Mouse (Mus musculus) CH12.LX (cell line): ENCODE measurements around the gene Adprh. TPM values are rescaled to one million over a fixed set of nuclear protein-coding genes. Genes with fewer than 3 reads are reported as not detected.

Source experiments
- DNase-seq: peaks from one replicate; pipeline ENCODE4 v3.0.0-alpha.2; 2013; ENCODE audit errors: extremely low read depth
- H3K27ac ChIP-seq: 2 replicates; pipeline ENCODE4 v1.5.1; 2012; ENCODE audit warnings: low read depth, mild to moderate bottlenecking, control low read depth, moderate library complexity; ENCODE audit not compliant: insufficient read depth
- H3K27me3 ChIP-seq: replicated peaks from 2 replicates; pipeline ENCODE3; 2012; ENCODE audit warnings: inconsistent platforms
- H3K36me3 ChIP-seq, 2 experiments: replicated peaks in 1 of 2; 2 replicates each; pipeline versions ENCODE3 to v1.6.1; 2012; ENCODE audit warnings: inconsistent platforms in 1 of 2, low read length in 1 of 2, mild to moderate bottlenecking in 1 of 2, mixed read lengths in 1 of 2, moderate library complexity in 1 of 2; ENCODE audit not compliant: control insufficient read depth in 1 of 2, insufficient read depth in 1 of 2
- H3K4me1 ChIP-seq, 2 experiments: 2 replicates each; pipeline ENCODE4 v1.6.1; 2012; ENCODE audit warnings: inconsistent platforms in 1 of 2, moderate library complexity in 1 of 2; ENCODE audit not compliant: insufficient read depth in 2 of 2, control insufficient read depth in 1 of 2
- H3K4me2 ChIP-seq: 2 replicates; pipeline ENCODE4 v1.6.1; 2012; ENCODE audit warnings: low read depth, mild to moderate bottlenecking, control low read depth; ENCODE audit not compliant: poor library complexity, insufficient read depth, severe bottlenecking
- H3K4me3 ChIP-seq, 3 experiments: fragments of 150-350 bp in 1 of 3; sonication (generic) in 1 of 3; replicated peaks in 1 of 3; 2 replicates each; pipeline versions ENCODE3 to v1.5.1; 2011 to 2012; ENCODE audit warnings: low read depth in 2 of 3, low read length in 2 of 3, mild to moderate bottlenecking in 2 of 3, moderate library complexity in 2 of 3, control low read depth in 1 of 3, improper control_type of control experiment in 1 of 3, inconsistent platforms in 1 of 3, mixed read lengths in 1 of 3; ENCODE audit not compliant: poor library complexity in 1 of 3
- H3K79me2 ChIP-seq: replicated peaks from 2 replicates; pipeline ENCODE4 v1.6.1; 2012; ENCODE audit warnings: mild to moderate bottlenecking, moderate library complexity; ENCODE audit not compliant: control insufficient read depth, poor library complexity, insufficient read depth, severe bottlenecking; ENCODE audit errors: extremely low read depth
- H3K9ac ChIP-seq: 2 replicates; pipeline ENCODE4 v1.6.1; 2012; ENCODE audit warnings: low read depth, mild to moderate bottlenecking, control low read depth, moderate library complexity; ENCODE audit not compliant: insufficient read depth
- H3K9me3 ChIP-seq: replicated peaks from 2 replicates; pipeline ENCODE3; 2012; ENCODE audit warnings: low read length, inconsistent platforms, mixed read lengths
- BHLHE40 ChIP-seq: IDR thresholded peaks from 2 replicates; pipeline ENCODE4 v1.6.1; 2011; ENCODE audit warnings: mild to moderate bottlenecking, low read depth, low read length, improper control_type of control experiment
- CHD1 ChIP-seq: IDR thresholded peaks from 2 replicates; pipeline ENCODE4 v1.6.1; 2012; ENCODE audit warnings: low read depth, low read length, improper control_type of control experiment, inconsistent platforms
- CHD2 ChIP-seq: IDR thresholded peaks from 2 replicates; pipeline ENCODE4 v1.6.1; 2011; ENCODE audit warnings: low read length, improper control_type of control experiment
- GABPA ChIP-seq: IDR thresholded peaks from 2 replicates; pipeline ENCODE4 v1.6.1; 2012; ENCODE audit warnings: low read depth, low read length, improper control_type of control experiment, inconsistent platforms; ENCODE audit not compliant: insufficient replicate concordance
- HCFC1 ChIP-seq: IDR thresholded peaks from 2 replicates; pipeline ENCODE4 v1.6.1; 2012; ENCODE audit warnings: low read depth, mild to moderate bottlenecking, inconsistent platforms, low read length, improper control_type of control experiment
- KAT2A ChIP-seq: IDR thresholded peaks from 2 replicates; pipeline ENCODE4 v1.6.1; 2012; ENCODE audit warnings: low read length, improper control_type of control experiment, inconsistent platforms; ENCODE audit not compliant: insufficient replicate concordance
- MAX ChIP-seq: IDR thresholded peaks from 2 replicates; pipeline ENCODE4 v1.6.1; 2011; ENCODE audit warnings: low read length, improper control_type of control experiment
- MEF2A ChIP-seq: IDR thresholded peaks from 2 replicates; pipeline ENCODE4 v1.6.1; 2014; ENCODE audit warnings: low read depth, mild to moderate bottlenecking, inconsistent platforms, low read length, improper control_type of control experiment, borderline replicate concordance
- MXI1 ChIP-seq: IDR thresholded peaks from 2 replicates; pipeline ENCODE4 v1.6.1; 2011; ENCODE audit warnings: mild to moderate bottlenecking, low read depth, low read length, improper control_type of control experiment
- MYC ChIP-seq: IDR thresholded peaks from 2 replicates; pipeline ENCODE4 v1.6.1; 2011; ENCODE audit warnings: low read depth, mild to moderate bottlenecking, improper control_type of control experiment, low read length
- NELFE ChIP-seq: IDR thresholded peaks from 2 replicates; pipeline ENCODE4 v1.6.1; 2011; ENCODE audit warnings: low read depth, low read length, improper control_type of control experiment
- NRF1 ChIP-seq: IDR thresholded peaks from 2 replicates; pipeline ENCODE4 v1.6.1; 2014; ENCODE audit warnings: low read depth, mild to moderate bottlenecking, inconsistent platforms, low read length, improper control_type of control experiment, moderate library complexity
- PAX5 ChIP-seq: IDR thresholded peaks from 2 replicates; pipeline ENCODE4 v1.6.1; 2012; ENCODE audit warnings: low read length, inconsistent platforms, mixed read lengths
- POLR2A ChIP-seq: IDR thresholded peaks from 2 replicates; pipeline ENCODE4 v1.6.1; 2011; ENCODE audit warnings: low read depth, mild to moderate bottlenecking, improper control_type of control experiment, low read length
- POLR2AphosphoS2 ChIP-seq: IDR thresholded peaks from 2 replicates; pipeline ENCODE4 v1.6.1; 2011; ENCODE audit warnings: low read depth, low read length, improper control_type of control experiment
- RAD21 ChIP-seq: IDR thresholded peaks from 2 replicates; pipeline ENCODE4 v1.6.1; 2011; ENCODE audit warnings: low read depth, mild to moderate bottlenecking, low read length, improper control_type of control experiment, moderate library complexity
- SIN3A ChIP-seq: IDR thresholded peaks from 2 replicates; pipeline ENCODE4 v1.6.1; 2012; ENCODE audit warnings: low read length, improper control_type of control experiment, inconsistent platforms
- USF2 ChIP-seq: conservative IDR thresholded peaks from 2 replicates; pipeline ENCODE4 v1.6.1; 2011; ENCODE audit warnings: low read depth, low read length, improper control_type of control experiment
- ZKSCAN1 ChIP-seq: IDR thresholded peaks from 2 replicates; pipeline ENCODE4 v1.6.1; 2012; ENCODE audit warnings: low read depth, inconsistent platforms, low read length, improper control_type of control experiment, borderline replicate concordance
- ZMIZ1 ChIP-seq: IDR thresholded peaks from 2 replicates; pipeline ENCODE4 v1.6.1; 2012; ENCODE audit warnings: low read depth, mild to moderate bottlenecking, inconsistent platforms, low read length, improper control_type of control experiment
- ZNF384 ChIP-seq: IDR thresholded peaks from 2 replicates; pipeline ENCODE4 v1.6.1; 2012; ENCODE audit warnings: low read depth, low read length, improper control_type of control experiment, inconsistent platforms
- dilution Hi-C: fragments of 300-500 bp; cut with MboI; formaldehyde crosslinking; loops from 2 replicates; pipeline ENCODE4 v1.14.3; 2020; ENCODE audit warnings: low sequenced_read_pairs; ENCODE audit not compliant: extremely low pct_unique_long_range_greater_than_20kb, extremely low pct_ligation_motif_present
- in situ Hi-C: fragments of 300-500 bp; cut with MboI; formaldehyde crosslinking; loops from 3 replicates; pipeline ENCODE4 v1.14.3; 2019; ENCODE audit warnings: low sequenced_read_pairs, low pct_ligation_motif_present, low pct_unique_long_range_greater_than_20kb, mixed read lengths
- polyA plus RNA-seq: library from polyadenylated mRNA; unstranded; fragments of >175 nt; gene quantifications from 2 replicates; pipeline ENCODE4 v1.2.1, GENCODE M21; 2012; ENCODE audit warnings: low read depth; ENCODE audit not compliant: insufficient read length
- total RNA-seq, 2 experiments: library from RNA; depleted of rRNA; stranded (reverse); fragments of 300-350 nt in 1 of 2; fragments of >200 nt in 1 of 2; gene quantifications; 2 replicates each; pipeline ENCODE4 v1.2.3; 2012 to 2014

Gene Adprh
- total and polyA plus RNA-seq, 3 experiments: 45.3 to 82.9 (median 67.7) TPM

- TF ChIP-seq POLR2AphosphoS2 (0 out of 2 replicates have a peak, but pooled peaks have one; percentile 22), RAD21 (no peak), SIN3A (peak; percentile 48; the same call in 1 of the 2 replicates), GABPA (no peak), MXI1 (peak; percentile 41; the same call in 1 of the 2 replicates), PAX5 (no peak), KAT2A (no peak), CHD1 (no peak), NELFE (no peak), CHD2 (no peak), POLR2A (peak; percentile 31; the same call in 1 of the 2 replicates), USF2 (peak; percentile 39), ZMIZ1 (peak; percentile 74), MEF2A (0 out of 2 replicates have a peak, but pooled peaks have one; percentile 14), ZKSCAN1 (no peak), NRF1 (no peak), MAX (peak; percentile 22; the same call in 1 of the 2 replicates), MYC (no peak)
These were observed 24.1 kb upstream of the Adprh start (continued) for GRCm38 (mm10) chr16:38476312-38477240.

- no peak for DNase-seq
- Histone ChIP-seq H3K9me3 (no peaks in the 10 kb centered on the region), H3K36me3 (peaks cover 78 to 87% of the 10 kb centered on the region in 2 experiments), H3K27me3 (no peaks in the 10 kb centered on the region), H3K27ac (peak overlapping the region; percentile 61), H3K4me3 (peak overlapping the region in 2 of 3 experiments; percentile 4 to 49), H3K4me2 (0 out of 2 replicates have a peak overlapping the region, but pooled peaks have one; percentile 6), H3K79me2 (peaks cover 76% of the 10 kb centered on the region), H3K9ac (no peak overlapping the region)
- in situ Hi-C loops (no loop called here), dilution Hi-C loops (no loop called here)
- no peak for TF ChIP-seq MXI1
- TF ChIP-seq ZNF384: 0 out of 2 replicates have a peak, but pooled peaks have one; percentile 20
- no peak for TF ChIP-seq USF2
- TF ChIP-seq CHD2: no peak
- no peak for TF ChIP-seq RAD21
- no peak for TF ChIP-seq POLR2A
- no peak for TF ChIP-seq BHLHE40
- no peak for TF ChIP-seq HCFC1
- TF ChIP-seq, all 38 proteins: peak for 1
- H3K4me1 ChIP-seq: peaks cover 13 to 89% of the 10 kb centered on the region in 2 experiments
These were observed 23.3 kb upstream of the Adprh start for GRCm38 (mm10) chr16:38475681-38476311.
